Mouse (Mus musculus) MEL (cell line): Measurements from ENCODE around the gene Accs. TPM values are rescaled to one million over a fixed set of nuclear protein-coding genes. Genes with fewer than 3 reads are reported as not detected.

Source experiments
- DNase-seq: peaks from one replicate; pipeline ENCODE4 v3.0.0; 2011; ENCODE audit warnings: low read depth, low spot score
- H3K27ac ChIP-seq: 2 replicates; pipeline ENCODE4 v1.5.1; 2012; ENCODE audit warnings: low read depth, mild to moderate bottlenecking, control low read depth, low read length, moderate library complexity; ENCODE audit not compliant: control insufficient read depth
- H3K27me3 ChIP-seq, 2 experiments: fragments of 150-350 bp in 1 of 2; sonication (generic) in 1 of 2; 2 replicates each; pipeline ENCODE4 v1.6.1; 2012; ENCODE audit warnings: low read length in 2 of 2, mild to moderate bottlenecking in 2 of 2, improper control_type of control experiment in 1 of 2, moderate library complexity in 1 of 2; ENCODE audit not compliant: insufficient read depth in 2 of 2, control insufficient read depth in 1 of 2
- H3K36me3 ChIP-seq, 2 experiments: 2 replicates each; pipeline ENCODE4 v1.6.1; 2012 to 2014; ENCODE audit warnings: low read length in 2 of 2, improper control_type of control experiment in 1 of 2, inconsistent platforms in 1 of 2, mild to moderate bottlenecking in 1 of 2; ENCODE audit not compliant: insufficient read depth in 2 of 2, control insufficient read depth in 1 of 2
- H3K4me1 ChIP-seq, 2 experiments: fragments of 150-350 bp in 1 of 2; sonication (generic) in 1 of 2; 2 replicates each; pipeline ENCODE4 v1.6.1; 2012; ENCODE audit warnings: low read length in 2 of 2, improper control_type of control experiment in 1 of 2, mild to moderate bottlenecking in 1 of 2; ENCODE audit not compliant: insufficient read depth in 2 of 2, control insufficient read depth in 1 of 2
- H3K4me3 ChIP-seq, 2 experiments: fragments of 150-350 bp in 1 of 2; sonication (generic) in 1 of 2; 2 replicates each; pipeline ENCODE4 v1.5.1; 2012; ENCODE audit warnings: low read depth in 2 of 2, low read length in 2 of 2, mild to moderate bottlenecking in 2 of 2, moderate library complexity in 2 of 2, control low read depth in 1 of 2, improper control_type of control experiment in 1 of 2; ENCODE audit not compliant: control insufficient read depth in 1 of 2, insufficient read depth in 1 of 2
- H3K79me2 ChIP-seq: 2 replicates; pipeline ENCODE4 v1.6.1; 2012; ENCODE audit warnings: mild to moderate bottlenecking, low read length, moderate library complexity; ENCODE audit not compliant: control insufficient read depth, poor library complexity, insufficient read depth
- H3K9ac ChIP-seq: 2 replicates; pipeline ENCODE4 v1.6.1; 2012; ENCODE audit warnings: low read depth, mild to moderate bottlenecking, control low read depth, low read length, moderate library complexity; ENCODE audit not compliant: control insufficient read depth, poor library complexity, severe bottlenecking
- H3K9me3 ChIP-seq: fragments of 150-350 bp; sonication (generic); replicated peaks from 2 replicates; pipeline ENCODE4 v1.6.1; 2012; ENCODE audit warnings: mild to moderate bottlenecking, low read length, improper control_type of control experiment, moderate library complexity; ENCODE audit not compliant: insufficient read depth
- CHD1 ChIP-seq: IDR thresholded peaks from 2 replicates; pipeline ENCODE4 v1.6.1; 2012; ENCODE audit warnings: low read depth, mild to moderate bottlenecking, inconsistent platforms, low read length, improper control_type of control experiment
- CHD2 ChIP-seq: IDR thresholded peaks from 2 replicates; pipeline ENCODE4 v1.6.1; 2011; ENCODE audit warnings: low read length, improper control_type of control experiment
- CTCF ChIP-seq, 3 experiments: IDR thresholded peaks in 2 of 3; conservative IDR thresholded peaks in 1 of 3; 2 replicates each; pipeline ENCODE4 v1.5.1; 2011 to 2012; ENCODE audit warnings: low read length in 3 of 3, low read depth in 2 of 3, mild to moderate bottlenecking in 2 of 3, improper control_type of control experiment in 1 of 3, inconsistent platforms in 1 of 3, mixed read lengths in 1 of 3, moderate library complexity in 1 of 3; ENCODE audit not compliant: control insufficient read depth in 1 of 3, insufficient read depth in 1 of 3, poor library complexity in 1 of 3, severe bottlenecking in 1 of 3
- E2F4 ChIP-seq: IDR thresholded peaks from 2 replicates; pipeline ENCODE4 v1.6.1; 2011; ENCODE audit warnings: low read depth, low read length, improper control_type of control experiment, borderline replicate concordance
- ELF1 ChIP-seq: IDR thresholded peaks from 2 replicates; pipeline ENCODE4 v1.6.1; 2014; ENCODE audit warnings: low read depth, mild to moderate bottlenecking, inconsistent platforms, low read length, improper control_type of control experiment, moderate library complexity
- ETS1 ChIP-seq: IDR thresholded peaks from 2 replicates; pipeline ENCODE4 v1.6.1; 2012; ENCODE audit warnings: low read depth, mild to moderate bottlenecking, inconsistent platforms, low read length, improper control_type of control experiment, moderate library complexity
- GATA1 ChIP-seq: IDR thresholded peaks from 2 replicates; pipeline ENCODE4 v1.6.1; 2011; ENCODE audit warnings: low read depth, low read length, improper control_type of control experiment
- HCFC1 ChIP-seq: IDR thresholded peaks from 2 replicates; pipeline ENCODE4 v1.6.1; 2012; ENCODE audit warnings: low read depth, mild to moderate bottlenecking, inconsistent platforms, low read length, improper control_type of control experiment, moderate library complexity
- JUND ChIP-seq: IDR thresholded peaks from 2 replicates; pipeline ENCODE4 v1.6.1; 2011; ENCODE audit warnings: low read depth, mild to moderate bottlenecking, improper control_type of control experiment, low read length
- MAFK ChIP-seq: IDR thresholded peaks from 2 replicates; pipeline ENCODE4 v1.6.1; 2011; ENCODE audit warnings: low read depth, mild to moderate bottlenecking, low read length, improper control_type of control experiment, borderline replicate concordance
- MAX ChIP-seq: IDR thresholded peaks from 2 replicates; pipeline ENCODE4 v1.6.1; 2011; ENCODE audit warnings: low read length, improper control_type of control experiment
- MEF2A ChIP-seq: IDR thresholded peaks from 2 replicates; pipeline ENCODE4 v1.6.1; 2014; ENCODE audit warnings: low read depth, mild to moderate bottlenecking, inconsistent platforms, low read length, improper control_type of control experiment; ENCODE audit not compliant: poor library complexity, insufficient replicate concordance, severe bottlenecking; ENCODE audit errors: extremely low read depth
- MYB ChIP-seq: IDR thresholded peaks from 2 replicates; pipeline ENCODE4 v1.6.1; 2011; ENCODE audit warnings: mild to moderate bottlenecking, low read depth, low read length, improper control_type of control experiment
- NELFE ChIP-seq: IDR thresholded peaks from 2 replicates; pipeline ENCODE4 v1.6.1; 2011; ENCODE audit warnings: low read depth, low read length, improper control_type of control experiment
- NRF1 ChIP-seq: IDR thresholded peaks from 2 replicates; pipeline ENCODE4 v1.6.1; 2014; ENCODE audit warnings: low read depth, mild to moderate bottlenecking, inconsistent platforms, low read length, improper control_type of control experiment, moderate library complexity; ENCODE audit not compliant: poor library complexity, insufficient read depth, severe bottlenecking
- POLR2A ChIP-seq, 2 experiments: IDR thresholded peaks; 2 replicates each; pipeline ENCODE4 v1.6.1; 2011 to 2012; ENCODE audit warnings: low read length in 2 of 2, mild to moderate bottlenecking in 2 of 2, control low read depth in 1 of 2, improper control_type of control experiment in 1 of 2, low read depth in 1 of 2, moderate library complexity in 1 of 2; ENCODE audit not compliant: control insufficient read depth in 1 of 2, insufficient read depth in 1 of 2, poor library complexity in 1 of 2
- POLR2AphosphoS2 ChIP-seq: IDR thresholded peaks from 2 replicates; pipeline ENCODE4 v1.6.1; 2011; ENCODE audit warnings: low read length, improper control_type of control experiment
- POLR2AphosphoS5 ChIP-seq: IDR thresholded peaks from 2 replicates; pipeline ENCODE4 v1.6.1; 2012; ENCODE audit warnings: low read depth, borderline replicate concordance, mild to moderate bottlenecking, inconsistent platforms, low read length, moderate library complexity, mixed read lengths
- RAD21 ChIP-seq: IDR thresholded peaks from 2 replicates; pipeline ENCODE4 v1.6.1; 2011; ENCODE audit warnings: mild to moderate bottlenecking, low read depth, low read length, improper control_type of control experiment
- RCOR1 ChIP-seq: IDR thresholded peaks from 2 replicates; pipeline ENCODE4 v1.6.1; 2012; ENCODE audit warnings: low read depth, mild to moderate bottlenecking, inconsistent platforms, low read length, improper control_type of control experiment
- SIN3A ChIP-seq: IDR thresholded peaks from 2 replicates; pipeline ENCODE4 v1.6.1; 2012; ENCODE audit warnings: low read length, improper control_type of control experiment, inconsistent platforms
- SMC3 ChIP-seq: IDR thresholded peaks from 2 replicates; pipeline ENCODE4 v1.6.1; 2011; ENCODE audit warnings: low read depth, low read length, improper control_type of control experiment
- TAL1 ChIP-seq: IDR thresholded peaks from 2 replicates; pipeline ENCODE4 v1.6.1; 2012; ENCODE audit warnings: mild to moderate bottlenecking, inconsistent platforms, low read length, moderate library complexity, mixed read lengths
- TBP ChIP-seq: IDR thresholded peaks from 2 replicates; pipeline ENCODE4 v1.8.0; 2011; ENCODE audit warnings: low read depth, low read length, improper control_type of control experiment
- UBTF ChIP-seq: IDR thresholded peaks from 2 replicates; pipeline ENCODE4 v1.6.1; 2012; ENCODE audit warnings: low read depth, mild to moderate bottlenecking, inconsistent platforms, low read length, improper control_type of control experiment, moderate library complexity, borderline replicate concordance; ENCODE audit not compliant: insufficient read depth
- ZC3H11A ChIP-seq: IDR thresholded peaks from 2 replicates; pipeline ENCODE4 v1.6.1; 2012; ENCODE audit warnings: low read depth, mild to moderate bottlenecking, inconsistent platforms, low read length, improper control_type of control experiment
- ZKSCAN1 ChIP-seq: IDR thresholded peaks from 2 replicates; pipeline ENCODE4 v1.6.1; 2012; ENCODE audit warnings: low read depth, mild to moderate bottlenecking, inconsistent platforms, low read length, improper control_type of control experiment, moderate library complexity
- ZMIZ1 ChIP-seq: IDR thresholded peaks from 2 replicates; pipeline ENCODE4 v1.6.1; 2012; ENCODE audit warnings: low read depth, mild to moderate bottlenecking, inconsistent platforms, low read length, improper control_type of control experiment, moderate library complexity
- polyA plus RNA-seq, 2 experiments: library from polyadenylated mRNA; stranded (reverse) in 1 of 2; unstranded in 1 of 2; fragments of >175 nt in 1 of 2; fragments of >200 nt in 1 of 2; gene quantifications; 2 replicates each; pipeline versions ENCODE4 v1.2.1 to v1.2.4; 2012; ENCODE audit warnings: low replicate concordance in 2 of 2, low read depth in 1 of 2; ENCODE audit not compliant: insufficient read length in 2 of 2, insufficient read depth in 1 of 2, missing spikeins in 1 of 2
- total RNA-seq: library from RNA; depleted of rRNA; stranded (reverse); fragments of 300-350 nt; gene quantifications from 2 replicates; pipeline ENCODE4 v1.2.3, GENCODE M21; 2012

Gene Accs
- total and polyA plus RNA-seq, 3 experiments = 1.0 to 4.5 TPM; not detected in 1

- DNase-seq = peak; percentile 76
- Histone ChIP-seq H3K27me3 (no peaks in the 10 kb centered on the region), H3K36me3 (peaks cover 0 to 2% of the 10 kb centered on the region in 2 experiments; a peak in 1 of 4 replicates), H3K4me3 (no peak overlapping the region), H3K27ac (no peak overlapping the region), H3K4me1 (no peaks in the 10 kb centered on the region), H3K79me2 (no peaks in the 10 kb centered on the region), H3K9me3 (no peaks in the 10 kb centered on the region), H3K9ac (no peak overlapping the region)
- TF ChIP-seq MEF2A = no peak
- no peak for TF ChIP-seq UBTF
- TF ChIP-seq TAL1 = no peak
- no peak for TF ChIP-seq MAX
- no peak for TF ChIP-seq HCFC1
- TF ChIP-seq ELF1 = no peak
- TF ChIP-seq CHD1 = no peak
- no peak for TF ChIP-seq CHD2
- no peak for TF ChIP-seq NRF1
- no peak for TF ChIP-seq MYB
- no peak for TF ChIP-seq TBP
- TF ChIP-seq MAFK = no peak
- no peak for TF ChIP-seq ZMIZ1
- no peak for TF ChIP-seq NELFE
- TF ChIP-seq CTCF (IDR thresholded peaks at IDR 0.05 in 2 of 3, conservative IDR thresholded peaks at IDR 0.05 in 1 of 3; ENCODE audit: control insufficient read depth in 1 of 3, insufficient read depth in 1 of 3, low read depth in 2 of 3, low read length in 3 of 3, poor library complexity in 1 of 3, severe bottlenecking in 1 of 3) = peak; percentile 28 to 79 (median 72); a peak in 5 of 6 replicates
- TF ChIP-seq POLR2A (IDR thresholded peaks at IDR 0.05; ENCODE audit: control insufficient read depth in 1 of 2, insufficient read depth in 1 of 2, low read depth in 1 of 2, low read length in 2 of 2, poor library complexity in 1 of 2) = no peak
- TF ChIP-seq SMC3 = peak; percentile 52
- peak; percentile 57 for TF ChIP-seq RAD21
- no peak for TF ChIP-seq ZKSCAN1
- TF ChIP-seq GATA1 = no peak
- no peak for TF ChIP-seq POLR2AphosphoS2
- no peak for TF ChIP-seq SIN3A
- no peak for TF ChIP-seq ETS1
- no peak for TF ChIP-seq POLR2AphosphoS5
- no peak for TF ChIP-seq RCOR1
- peak; percentile 2; the same call in 1 of the 2 replicates for TF ChIP-seq ZC3H11A
- no peak for TF ChIP-seq JUND
- no peak for TF ChIP-seq E2F4
Measured at GRCm38 (mm10) chr2:93786175-93786574, 63.6 kb downstream of the Accs start.
